8 mouse cellular contexts compared by ENCODE assay signal in genomic region chr1:72141893-72142480, GRCm38 (mm10).
DNase-seq lines count a peak whose midpoint lies in the region; ATAC-seq and TF ChIP-seq lines count a peak whose summit lies in the region.

No protein-coding gene starts in this region.

- H3K36me3 ChIP-seq in G1E (replicated peaks), result no peaks in the 10 kb centered on the region
- no peaks in the 10 kb centered on the region for H3K36me3 ChIP-seq in liver, embryonic 12.5 days

- DNase-seq in B cell, adult 2 months, result peak; percentile 52 to 55
- DNase-seq in G1E (ENCODE audit: low spot score), result peak; percentile 40
- peak; percentile 74 to 81 for DNase-seq in cerebellum, postnatal 10 days
- DNase-seq in gastrocnemius, postnatal 14 days, result peak; percentile 24
- DNase-seq in kidney, adult 8-10 months, result peak; percentile 7 to 17
- peak; percentile 13 to 29 for DNase-seq in natural killer cell, adult 2 months (ENCODE audit: low spot score in 2 of 2)
- DNase-seq in thymus, postnatal 4 days, result peak; percentile 62

- no peak overlapping the region for H3K9ac ChIP-seq in liver, embryonic 12.5 days

- 4% methylated on average over 11 of the region's 11 CpGs for WGBS in liver, embryonic 12.5 days (ENCODE audit: insufficient replicate concordance)

- peak; percentile 97 for TF ChIP-seq CTCF in G1E (IDR thresholded peaks at IDR 0.05; ENCODE audit: low read depth, low read length)

- H3K4me2 ChIP-seq in liver, embryonic 12.5 days, result peak overlapping the region; percentile 42

- H3K27me3 ChIP-seq in G1E (ENCODE audit: insufficient read depth, low read length), result no peaks in the 10 kb centered on the region
- H3K27me3 ChIP-seq in liver, embryonic 12.5 days (replicated peaks), result no peaks in the 10 kb centered on the region

- H3K4me1 ChIP-seq in G1E (ENCODE audit: insufficient read depth, low read depth, low read length), result peaks cover 4% of the 10 kb centered on the region; the same call in 1 of the 2 replicates
- no peaks in the 10 kb centered on the region for H3K4me1 ChIP-seq in liver, embryonic 12.5 days

- H3K9me3 ChIP-seq in G1E (replicated peaks), result no peaks in the 10 kb centered on the region
- no peaks in the 10 kb centered on the region for H3K9me3 ChIP-seq in liver, embryonic 12.5 days (replicated peaks)

- no peak overlapping the region for H3K27ac ChIP-seq in liver, embryonic 12.5 days

- no peak overlapping the region for H3K4me3 ChIP-seq in G1E (ENCODE audit: low read depth, low read length)
- no peak overlapping the region for H3K4me3 ChIP-seq in liver, embryonic 12.5 days

- ATAC-seq in G1E (ENCODE audit: extremely low read depth, insufficient number of reproducible peaks, low FRiP score, poor library complexity, severe bottlenecking), result no peak
- ATAC-seq in liver, embryonic 12.5 days, result no peak

- intact Hi-C loops in gastrocnemius, postnatal 14 days (cut with DNase I; ENCODE audit: low total_unique reads), result no loop called here

Comparison
In these comparisons a context has a peak if more than half of its experiments do, and no peak if none do; other contexts are left out.
1. DNase-seq: peak in every context shown above with its lines; median percentile 78 in cerebellum, postnatal 10 days; 62 in thymus, postnatal 4 days; 54 in B cell, adult 2 months; 40 in G1E; 24 in gastrocnemius, postnatal 14 days; 21 in natural killer cell, adult 2 months; 12 in kidney, adult 8-10 months.